Mouse (Mus musculus) liver, postnatal 0 days (tissue): ENCODE data around the gene Tmem14a. TPM values are rescaled to one million over a fixed set of nuclear protein-coding genes. Genes with fewer than 3 reads are reported as not detected.
A peak's percentile ranks its signal among the peaks of the same experiment; 100 is the strongest.
"Not testable (repeated sequence)": the region's sequence is repeated elsewhere in the genome, so short reads cannot be mapped to it uniquely, and the experiment has no call there.

Experiments
- ATAC-seq: fragments of 200-750 bp; cut with Nextera tagmentation; 2 replicates; pipeline ENCODE4 v1.8.0; 2017; ENCODE audit warnings: mild to moderate bottlenecking, moderate library complexity
- DNase-seq: peaks from one replicate; pipeline ENCODE4 v3.0.0-alpha.2; 2016
- H3K27ac ChIP-seq: fragments of 300-500 bp; sonication (generic); 2 replicates; pipeline ENCODE4 v1.5.1; 2014; ENCODE audit warnings: antibody characterized with exemption, moderate library complexity, mild to moderate bottlenecking, low read depth
- H3K27me3 ChIP-seq: fragments of 300-500 bp; sonication (generic); 2 replicates; pipeline ENCODE4 v1.6.1; 2014; ENCODE audit warnings: low read length, control low read depth, mixed read lengths; ENCODE audit not compliant: insufficient read depth
- H3K36me3 ChIP-seq: fragments of 300-500 bp; sonication (generic); replicated peaks from 2 replicates; pipeline ENCODE4 v1.6.1; 2014; ENCODE audit warnings: mild to moderate bottlenecking, control low read depth, low read length, moderate library complexity, mixed read lengths; ENCODE audit not compliant: insufficient read depth
- H3K4me1 ChIP-seq: fragments of 300-500 bp; sonication (generic); 2 replicates; pipeline ENCODE4 v1.6.1; 2014; ENCODE audit warnings: antibody characterized with exemption, mild to moderate bottlenecking, control low read depth; ENCODE audit not compliant: insufficient read depth
- H3K4me2 ChIP-seq: fragments of 300-500 bp; sonication (generic); 2 replicates; pipeline ENCODE4 v1.6.1; 2014; ENCODE audit warnings: low read depth, mild to moderate bottlenecking, low read length, moderate library complexity, mixed read lengths
- H3K4me3 ChIP-seq: fragments of 300-500 bp; sonication (generic); 2 replicates; pipeline ENCODE4 v1.5.1; 2014; ENCODE audit warnings: low read depth, low read length
- H3K9ac ChIP-seq: fragments of 300-500 bp; sonication (generic); replicated peaks from 2 replicates; pipeline ENCODE4 v1.6.1; 2014; ENCODE audit warnings: mild to moderate bottlenecking, moderate library complexity
- H3K9me3 ChIP-seq: fragments of 300-500 bp; sonication (generic); 2 replicates; pipeline ENCODE4 v1.6.1; 2016; ENCODE audit warnings: mild to moderate bottlenecking, control low read depth, low read length, mixed read lengths
- CTCF ChIP-seq: sonication (generic); IDR thresholded peaks from 2 replicates; pipeline ENCODE4 v1.5.1; 2016; ENCODE audit warnings: antibody characterized with exemption, low read depth
- EP300 ChIP-seq: IDR thresholded peaks from 2 replicates; pipeline ENCODE4 v1.6.1; 2016; ENCODE audit warnings: antibody characterized with exemption, low read depth, mild to moderate bottlenecking
- WGBS: fragments of 180-500 bp; shearing (Covaris S2); extraction: QIAGEN DNeasy Blood & Tissue Kit; methylation state at CpG from one replicate; pipeline ENCODE4 v1.1.7; 2014; ENCODE audit not compliant: insufficient replicate concordance; 5-methylcytosine and 5-hydroxymethylcytosine counted together
- polyA plus RNA-seq: library from polyadenylated mRNA; unstranded; fragments of >200 nt; fragmentation: Nextera tagmentation; extraction: Ambion mirVana; gene quantifications from 2 replicates; pipeline ENCODE4 v1.2.1, GENCODE M21; 2015

Tmem14a gene
- polyA plus RNA-seq, 1 experiment from 2014 or later = 1.9 TPM

- TF ChIP-seq CTCF (no peak), EP300 (no peak)
- DNase-seq = no peak
- 87% methylated on average over 6 of the region's 6 CpGs for WGBS
These were observed 54.7 kb downstream of the Tmem14a start for GRCm38 (mm10) chr1:21273091-21273490.

GRCm38 (mm10) chr1:21274437-21275040 lies 56.2 kb downstream of the Tmem14a start:
- Histone ChIP-seq H3K27ac (no peak overlapping the region), H3K4me2 (no peak overlapping the region), H3K4me3 (no peak overlapping the region), H3K9ac (no peak overlapping the region), H3K9me3 (no peaks in the 10 kb centered on the region), H3K27me3 (no peaks in the 10 kb centered on the region), H3K36me3 (no peaks in the 10 kb centered on the region), H3K4me1 (no peaks in the 10 kb centered on the region)
- no peak for ATAC-seq
- 74% methylated on average over 2 of the region's 2 CpGs for WGBS
- DNase-seq = no peak
- TF ChIP-seq CTCF (no peak), EP300 (no peak)

More at GRCm38 (mm10) chr1:21273091-21273490, 54.7 kb downstream of the Tmem14a start:
- H3K4me3 ChIP-seq = no peak overlapping the region
- no peak for ATAC-seq
- no peaks in the 10 kb centered on the region for H3K27me3 ChIP-seq
- H3K27ac ChIP-seq = no peak overlapping the region
- no peak overlapping the region for H3K4me2 ChIP-seq
- no peak overlapping the region for H3K9ac ChIP-seq
- no peaks in the 10 kb centered on the region for H3K4me1 ChIP-seq
- no peaks in the 10 kb centered on the region for H3K36me3 ChIP-seq
- H3K9me3 ChIP-seq = no peaks in the 10 kb centered on the region

- DNase-seq, H3K9me3 ChIP-seq, H3K4me3 ChIP-seq, ATAC-seq, H3K36me3 ChIP-seq, H3K4me1 ChIP-seq, H3K27ac ChIP-seq, H3K9ac ChIP-seq, H3K4me2 ChIP-seq, H3K27me3 ChIP-seq: not testable (repeated sequence)
- WGBS = 72% methylated on average over 5 of the region's 5 CpGs
These were observed 57.0 kb downstream of the Tmem14a start for GRCm38 (mm10) chr1:21275366-21275765.

- 46% methylated on average over 1 of the region's 2 CpGs for WGBS
- ATAC-seq, H3K9me3 ChIP-seq, H3K4me1 ChIP-seq, H3K36me3 ChIP-seq, H3K4me2 ChIP-seq, H3K4me3 ChIP-seq, H3K27ac ChIP-seq, H3K27me3 ChIP-seq, DNase-seq, H3K9ac ChIP-seq: not testable (repeated sequence)
- peak; percentile 34 for TF ChIP-seq CTCF
These were observed 57.8 kb downstream of the Tmem14a start for GRCm38 (mm10) chr1:21276158-21276557.

Other genes starting within 250 kb of the Tmem14a start
- gene Tram2, start 139.3 kb upstream of the Tmem14a start, polyA plus RNA-seq = 5.5 and 6.5 TPM in 2 replicates
- 143 and 187 TPM in 2 replicates for gene Gsta3, start 22.0 kb downstream of the Tmem14a start, polyA plus RNA-seq
- gene Khdc1a, start 131.1 kb downstream of the Tmem14a start, polyA plus RNA-seq = not detected in 2 replicates
- not detected in 2 replicates for gene Khdc1c, start 149.8 kb downstream of the Tmem14a start, polyA plus RNA-seq
- not detected in 2 replicates for gene Khdc1b, start 165.0 kb downstream of the Tmem14a start, polyA plus RNA-seq